ENCODE assay signal across 20 mouse cellular contexts in genomic region chr15:10144520-10144919, GRCm38 (mm10). TPM values are rescaled to one million over a fixed set of nuclear protein-coding genes. Genes with fewer than 3 reads are reported as not detected.
A peak's percentile ranks its signal among the peaks of the same experiment; 100 is the strongest.
DNase-seq lines count a peak whose midpoint lies in the region; ATAC-seq and TF ChIP-seq lines count a peak whose summit lies in the region.
"Had no signal": no experiment of that assay in that cellular context is flagged by ENCODE, and none has a peak within 500 bp of the region (broad histone marks: within the 10 kb centered on the region; RNA-seq: fewer than 3 reads in every experiment).

No protein-coding gene starts in this region.

- no peak overlapping the region for H3K4me3 ChIP-seq in C2C12 (ENCODE audit: insufficient read depth, poor library complexity, severe bottlenecking)
- H3K4me3 ChIP-seq: heart, embryonic 15.5 days; hindbrain, embryonic 12.5 days; limb, embryonic 10.5 days; liver, embryonic 13.5 days; stomach, embryonic 15.5 days had no signal

- TF ChIP-seq CTCF in C2C12 (IDR thresholded peaks at IDR 0.05; ENCODE audit: control insufficient read depth, insufficient read depth, insufficient read length), result no peak

- peak; percentile 18 for DNase-seq in c-Kit-positive CD71-negative TER-119-negative erythroid progenitor cells, embryonic 14.5 days (ENCODE audit: low read depth)
- DNase-seq in thymus, postnatal 25 days, result peak; percentile 29
- DNase-seq in cerebellum, postnatal 36 days, result no peak
- DNase-seq in ovary, adult 18-20 months (ENCODE audit: low spot score), result no peak
- DNase-seq in embryo, embryonic 9.5 days (ENCODE audit: extremely low spot score), result no peak
- DNase-seq: adrenal gland, adult 2 months; cerebellum, adult 8-10 months; heart, adult 18-20 months; kidney, postnatal 14 days; liver, embryonic 13.5 days; right cerebral cortex, adult 18-20 months had no signal

- no peaks in the 10 kb centered on the region for H3K27me3 ChIP-seq in C2C12 (ENCODE audit: control insufficient read depth, insufficient read depth, insufficient read length)
- H3K27me3 ChIP-seq: heart, embryonic 15.5 days; hindbrain, embryonic 12.5 days; liver, embryonic 13.5 days; stomach, embryonic 15.5 days had no signal

- H3K79me3 ChIP-seq in C2C12 (ENCODE audit: low read depth), result no peaks in the 10 kb centered on the region

- no peaks in the 10 kb centered on the region for H3K36me3 ChIP-seq in C2C12 (ENCODE audit: control insufficient read depth, insufficient read depth)
- H3K36me3 ChIP-seq: heart, embryonic 15.5 days; hindbrain, embryonic 12.5 days; limb, embryonic 10.5 days; liver, embryonic 13.5 days; stomach, embryonic 15.5 days had no signal

- H3ac ChIP-seq in C2C12 (ENCODE audit: control insufficient read depth, insufficient read length, low read depth), result no peak overlapping the region

- ATAC-seq in neutrophil, adult 5-6 weeks (ENCODE audit: extremely low read depth, insufficient number of reproducible peaks, low FRiP score, poor library complexity, severe bottlenecking), result peak; percentile 39; the same call in 1 of the 2 replicates
- ATAC-seq: forebrain, embryonic 16.5 days; intestine, embryonic 16.5 days; lung, postnatal 0 days had no signal

- no peaks in the 10 kb centered on the region for H3K79me2 ChIP-seq in C2C12 (ENCODE audit: control insufficient read depth, insufficient read depth)

TF ChIP-seq in C2C12, 6 proteins besides CTCF, POLR2A, EP300 and RAD21:
- TF ChIP-seq MYOG (IDR thresholded peaks at IDR 0.05; ENCODE audit: control insufficient read depth, extremely low read depth, insufficient read length), result no peak
- peak; percentile 22 for TF ChIP-seq MYOD1 (IDR thresholded peaks at IDR 0.05; ENCODE audit: control insufficient read depth, insufficient read length, low read depth)

RNA-seq across cellular contexts. Expression of gene Prlr, which starts 32.5 kb away (rescaled TPM):
- polyA plus RNA-seq in C2C12 (2012; fragmentation: generic; extraction: Trizol), result 0.07 TPM
- total RNA-seq in neutrophil, adult 5-6 weeks (2017), result 0.12 and 0.25 TPM in 2 replicates

Comparison
In these comparisons a context has a peak if more than half of its experiments do, and no peak if none do; other contexts are left out.
1. DNase-seq: peak in c-Kit-positive CD71-negative TER-119-negative erythroid progenitor cells, embryonic 14.5 days (single experiment) and thymus, postnatal 25 days (single experiment); none in cerebellum, postnatal 36 days (0 of 2), ovary, adult 18-20 months (single experiment) and embryo, embryonic 9.5 days (single experiment).